Mouse (Mus musculus): ENCODE measurements at regions not wholly inside any gene's neighbourhood (a gene's known extent, or its start where the extent isn't known, plus 50 kb on each side); places are given as distances from the start of the nearest gene placed in this dataset.

- no peaks in the 10 kb centered on the region for H3K27me3 ChIP-seq (ENCODE audit: control insufficient read depth, insufficient read depth, low read length)
- H3K4me2 ChIP-seq (ENCODE audit: low read depth, severe bottlenecking), result no peak overlapping the region
- no peaks in the 10 kb centered on the region for H3K4me1 ChIP-seq (ENCODE audit: control insufficient read depth, insufficient read depth, low read length)
- DNase-seq (ENCODE audit: low spot score) (no peak), ATAC-seq (ENCODE audit: insufficient number of reproducible peaks, low FRiP score, low TSS enrichment, low read depth) (no peak)
- H3K27ac ChIP-seq (replicated peaks; ENCODE audit: low read depth, low read length), result no peak overlapping the region
- no peaks in the 10 kb centered on the region for H3K36me3 ChIP-seq (ENCODE audit: control insufficient read depth, insufficient read depth, low read length)
- no peaks in the 10 kb centered on the region for H3K9me3 ChIP-seq (ENCODE audit: control insufficient read depth, low read length)
- no peak overlapping the region for H3K9ac ChIP-seq (ENCODE audit: low read length)
- no peak overlapping the region for H3K4me3 ChIP-seq (ENCODE audit: low read depth, low read length)
- WGBS, result 74% methylated on average over 18 of the region's 18 CpGs
Observed at GRCm38 (mm10) chr4:125361611-125362520, 128.6 kb upstream of the Grik3 start.

- no peaks in the 10 kb centered on the region for H3K4me1 ChIP-seq (ENCODE audit: control insufficient read depth, insufficient read depth, low read length)
- H3K27me3 ChIP-seq (ENCODE audit: control insufficient read depth, insufficient read depth, low read length), result no peaks in the 10 kb centered on the region
- no peaks in the 10 kb centered on the region for H3K36me3 ChIP-seq (ENCODE audit: control insufficient read depth, insufficient read depth, low read length)
- no peak overlapping the region for H3K4me3 ChIP-seq (ENCODE audit: low read depth, low read length)
- H3K27ac ChIP-seq (replicated peaks; ENCODE audit: low read depth, low read length), result no peak overlapping the region
- H3K4me2 ChIP-seq (ENCODE audit: low read depth, severe bottlenecking), result no peak overlapping the region
- no peak for ATAC-seq (ENCODE audit: insufficient number of reproducible peaks, low FRiP score, low TSS enrichment, low read depth)
- DNase-seq (ENCODE audit: low spot score), result no peak
- H3K9ac ChIP-seq (ENCODE audit: low read length), result no peak overlapping the region
- no peaks in the 10 kb centered on the region for H3K9me3 ChIP-seq (ENCODE audit: control insufficient read depth, low read length)
- 92% methylated on average over 2 of the region's 2 CpGs for WGBS
Observed at GRCm38 (mm10) chr4:125358356-125358755, 132.1 kb upstream of the Grik3 start.

GRCm38 (mm10) chr4:125356441-125356840, 134.1 kb upstream of the Grik3 start:
- H3K4me1 ChIP-seq (ENCODE audit: control insufficient read depth, insufficient read depth, low read length), result no peaks in the 10 kb centered on the region
- H3K9ac ChIP-seq (ENCODE audit: low read length), result no peak overlapping the region
- no peaks in the 10 kb centered on the region for H3K36me3 ChIP-seq (ENCODE audit: control insufficient read depth, insufficient read depth, low read length)
- H3K27me3 ChIP-seq (ENCODE audit: control insufficient read depth, insufficient read depth, low read length), result no peaks in the 10 kb centered on the region
- H3K27ac ChIP-seq (replicated peaks; ENCODE audit: low read depth, low read length), result no peak overlapping the region
- 31% methylated on average over 8 of the region's 8 CpGs for WGBS
- no peak overlapping the region for H3K4me2 ChIP-seq (ENCODE audit: low read depth, severe bottlenecking)
- H3K9me3 ChIP-seq (ENCODE audit: control insufficient read depth, low read length), result no peaks in the 10 kb centered on the region
- no peak for DNase-seq (ENCODE audit: low spot score)
- H3K4me3 ChIP-seq (ENCODE audit: low read depth, low read length), result no peak overlapping the region
- no peak for ATAC-seq (ENCODE audit: insufficient number of reproducible peaks, low FRiP score, low TSS enrichment, low read depth)

GRCm38 (mm10) chr4:125354742-125355141, 135.8 kb upstream of the Grik3 start:
- Histone ChIP-seq H3K27ac (replicated peaks; ENCODE audit: low read depth, low read length) (no peak overlapping the region), H3K4me1 (ENCODE audit: control insufficient read depth, insufficient read depth, low read length) (no peaks in the 10 kb centered on the region), H3K36me3 (ENCODE audit: control insufficient read depth, insufficient read depth, low read length) (no peaks in the 10 kb centered on the region), H3K9ac (ENCODE audit: low read length) (no peak overlapping the region), H3K9me3 (ENCODE audit: control insufficient read depth, low read length) (no peaks in the 10 kb centered on the region), H3K4me3 (ENCODE audit: low read depth, low read length) (no peak overlapping the region), H3K4me2 (ENCODE audit: low read depth, severe bottlenecking) (no peak overlapping the region), H3K27me3 (ENCODE audit: control insufficient read depth, insufficient read depth, low read length) (no peaks in the 10 kb centered on the region)
- DNase-seq (ENCODE audit: low spot score) (no peak), ATAC-seq (ENCODE audit: insufficient number of reproducible peaks, low FRiP score, low TSS enrichment, low read depth) (no peak)
- WGBS, result 55% methylated on average over 3 of the region's 3 CpGs

GRCm38 (mm10) chr4:125350056-125350455, 140.4 kb upstream of the Grik3 start:
- H3K36me3 ChIP-seq (ENCODE audit: control insufficient read depth, insufficient read depth, low read length), result no peaks in the 10 kb centered on the region
- no peak overlapping the region for H3K27ac ChIP-seq (replicated peaks; ENCODE audit: low read depth, low read length)
- 74% methylated on average over 1 of the region's 1 CpGs for WGBS
- H3K4me2 ChIP-seq (ENCODE audit: low read depth, severe bottlenecking), result no peak overlapping the region
- ATAC-seq (ENCODE audit: insufficient number of reproducible peaks, low FRiP score, low TSS enrichment, low read depth) (no peak), DNase-seq (ENCODE audit: low spot score) (no peak)
- no peaks in the 10 kb centered on the region for H3K4me1 ChIP-seq (ENCODE audit: control insufficient read depth, insufficient read depth, low read length)
- H3K27me3 ChIP-seq (ENCODE audit: control insufficient read depth, insufficient read depth, low read length), result no peaks in the 10 kb centered on the region
- H3K9ac ChIP-seq (ENCODE audit: low read length), result no peak overlapping the region
- no peaks in the 10 kb centered on the region for H3K9me3 ChIP-seq (ENCODE audit: control insufficient read depth, low read length)
- no peak overlapping the region for H3K4me3 ChIP-seq (ENCODE audit: low read depth, low read length)

- no peak for ATAC-seq (ENCODE audit: insufficient number of reproducible peaks, low FRiP score, low TSS enrichment, low read depth)
- Histone ChIP-seq H3K9me3 (ENCODE audit: control insufficient read depth, low read length) (no peaks in the 10 kb centered on the region), H3K27me3 (ENCODE audit: control insufficient read depth, insufficient read depth, low read length) (no peaks in the 10 kb centered on the region), H3K27ac (replicated peaks; ENCODE audit: low read depth, low read length) (no peak overlapping the region), H3K36me3 (ENCODE audit: control insufficient read depth, insufficient read depth, low read length) (no peaks in the 10 kb centered on the region), H3K4me3 (ENCODE audit: low read depth, low read length) (no peak overlapping the region), H3K4me2 (ENCODE audit: low read depth, severe bottlenecking) (no peak overlapping the region), H3K9ac (ENCODE audit: low read length) (no peak overlapping the region), H3K4me1 (ENCODE audit: control insufficient read depth, insufficient read depth, low read length) (no peaks in the 10 kb centered on the region)
- WGBS, result 78% methylated on average over 2 of the region's 2 CpGs
- no peak for DNase-seq (ENCODE audit: low spot score)
Observed at GRCm38 (mm10) chr4:125339056-125339455, 151.4 kb upstream of the Grik3 start.

- H3K9me3 ChIP-seq (ENCODE audit: control insufficient read depth, low read length), result no peaks in the 10 kb centered on the region
- WGBS, result 24% methylated on average over 3 of the region's 3 CpGs
- H3K4me1 ChIP-seq (ENCODE audit: control insufficient read depth, insufficient read depth, low read length), result no peaks in the 10 kb centered on the region
- DNase-seq (ENCODE audit: low spot score) (peak; percentile 76), ATAC-seq (ENCODE audit: insufficient number of reproducible peaks, low FRiP score, low TSS enrichment, low read depth) (no peak)
- no peak overlapping the region for H3K4me2 ChIP-seq (ENCODE audit: low read depth, severe bottlenecking)
- no peaks in the 10 kb centered on the region for H3K36me3 ChIP-seq (ENCODE audit: control insufficient read depth, insufficient read depth, low read length)
- no peak overlapping the region for H3K27ac ChIP-seq (replicated peaks; ENCODE audit: low read depth, low read length)
- H3K4me3 ChIP-seq (ENCODE audit: low read depth, low read length), result no peak overlapping the region
- H3K9ac ChIP-seq (ENCODE audit: low read length), result no peak overlapping the region
- H3K27me3 ChIP-seq (ENCODE audit: control insufficient read depth, insufficient read depth, low read length), result 0 out of 2 replicates have a peak, but pooled peaks cover 2% of the 10 kb centered on the region
Observed at GRCm38 (mm10) chr4:125328806-125329205, 161.7 kb upstream of the Grik3 start.

- WGBS, result 81% methylated on average over 3 of the region's 3 CpGs
- DNase-seq (ENCODE audit: low spot score) (no peak), ATAC-seq (ENCODE audit: insufficient number of reproducible peaks, low FRiP score, low TSS enrichment, low read depth) (no peak)
- no peaks in the 10 kb centered on the region for H3K4me1 ChIP-seq (ENCODE audit: control insufficient read depth, insufficient read depth, low read length)
- H3K9ac ChIP-seq (ENCODE audit: low read length), result no peak overlapping the region
- no peak overlapping the region for H3K4me2 ChIP-seq (ENCODE audit: low read depth, severe bottlenecking)
- H3K9me3 ChIP-seq (ENCODE audit: control insufficient read depth, low read length), result no peaks in the 10 kb centered on the region
- 0 out of 2 replicates have a peak, but pooled peaks cover 2% of the 10 kb centered on the region for H3K27me3 ChIP-seq (ENCODE audit: control insufficient read depth, insufficient read depth, low read length)
- H3K4me3 ChIP-seq (ENCODE audit: low read depth, low read length), result no peak overlapping the region
- H3K36me3 ChIP-seq (ENCODE audit: control insufficient read depth, insufficient read depth, low read length), result no peaks in the 10 kb centered on the region
- H3K27ac ChIP-seq (replicated peaks; ENCODE audit: low read depth, low read length), result no peak overlapping the region
Observed at GRCm38 (mm10) chr4:125324495-125324894, 166.0 kb upstream of the Grik3 start.
